8 mouse cellular contexts compared by ENCODE assay signal in the genomic region with DNA sequence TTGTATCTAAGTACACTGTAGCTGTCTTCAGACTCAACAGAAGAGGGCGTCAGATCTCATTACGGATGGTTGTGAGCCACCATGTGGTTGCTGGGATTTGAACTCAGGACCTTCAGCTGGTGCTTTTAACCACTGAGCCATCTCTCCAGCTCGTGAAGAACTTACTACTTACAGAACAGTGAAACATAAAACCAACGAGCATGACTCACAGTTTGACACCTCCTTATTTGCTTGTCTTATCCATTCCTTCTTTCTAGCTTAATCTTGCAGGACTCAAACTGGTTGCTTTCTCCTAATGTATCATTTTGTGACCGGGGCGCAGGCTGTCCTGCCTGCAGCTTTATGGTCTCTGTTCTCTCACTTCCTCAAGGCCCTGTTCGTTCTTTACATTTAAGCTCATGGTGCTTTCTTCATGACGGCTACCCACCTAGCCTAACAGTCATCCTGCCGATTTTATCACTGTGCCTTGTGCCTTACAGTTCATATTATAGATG. TPM values are rescaled to one million over a fixed set of nuclear protein-coding genes. Genes with fewer than 3 reads are reported as not detected.
DNase-seq lines count a peak whose midpoint lies in the region; ATAC-seq and TF ChIP-seq lines count a peak whose summit lies in the region.

No protein-coding gene starts in this region.

- intact Hi-C loops in left cerebral cortex, postnatal 25 days (cut with DNase I), result loop anchor here (5.0 kb wide), 1 partner anchor 90 kb away; a partner anchor contains a TSS
- intact Hi-C loops in left cerebral cortex, adult 2 months (cut with DNase I), result no loop called here

- no peak; the same call in 1 of the 2 replicates for TF ChIP-seq CTCF in left cerebral cortex, adult 2 months (IDR thresholded peaks at IDR 0.05)

- H3K9ac ChIP-seq in lung, embryonic 15.5 days, result no peak overlapping the region
- no peak overlapping the region for H3K9ac ChIP-seq in hindbrain, embryonic 11.5 days (ENCODE audit: low read depth, low read length)

- H3K27ac ChIP-seq in lung, embryonic 15.5 days, result no peak overlapping the region
- no peak overlapping the region for H3K27ac ChIP-seq in hindbrain, embryonic 11.5 days (ENCODE audit: low read depth, low read length)
- no peak overlapping the region for H3K27ac ChIP-seq in left cerebral cortex, adult 2 months

- WGBS in lung, embryonic 15.5 days, result 53% methylated on average over 9 of the region's 9 CpGs
- WGBS in hindbrain, embryonic 11.5 days, result 74% methylated on average over 9 of the region's 9 CpGs

- no peak for DNase-seq in lung, postnatal 25 days (ENCODE audit: low spot score)
- DNase-seq in ZHBTc4 (ENCODE audit: low read depth, low spot score), result peak; percentile 24
- peak; percentile 13 for DNase-seq in hindbrain, embryonic 11.5 days (ENCODE audit: low spot score)
- peak; percentile 47 for DNase-seq in naive thymus-derived CD4-positive, alpha-beta T cell, adult 2 months (ENCODE audit: low read depth)
- DNase-seq in left cerebral cortex, postnatal 25 days (ENCODE audit: low spot score in 2 of 2), result no peak
- DNase-seq in left cerebral cortex, adult 2 months (ENCODE audit: extremely low spot score in 1 of 2, low spot score in 2 of 2), result no peak
- no peak for DNase-seq in layer of hippocampus, adult 11-12 months (ENCODE audit: low spot score)

- peak overlapping the region; percentile 94 for H3K4me3 ChIP-seq in lung, embryonic 15.5 days
- H3K4me3 ChIP-seq in hindbrain, embryonic 11.5 days (ENCODE audit: low read depth, low read length), result no peak overlapping the region
- H3K4me3 ChIP-seq in left cerebral cortex, adult 2 months, result no peak overlapping the region

- H3K27me3 ChIP-seq in lung, embryonic 15.5 days, result no peaks in the 10 kb centered on the region
- H3K27me3 ChIP-seq in hindbrain, embryonic 11.5 days (ENCODE audit: control insufficient read depth, insufficient read depth, low read length), result no peaks in the 10 kb centered on the region

- ATAC-seq in lung, embryonic 15.5 days (ENCODE audit: borderline replicate concordance, extremely low read depth, low FRiP score, low TSS enrichment), result no peak
- no peak for ATAC-seq in hindbrain, embryonic 11.5 days (ENCODE audit: low FRiP score)

- H3K36me3 ChIP-seq in lung, embryonic 15.5 days, result no peaks in the 10 kb centered on the region
- no peaks in the 10 kb centered on the region for H3K36me3 ChIP-seq in hindbrain, embryonic 11.5 days (ENCODE audit: control insufficient read depth, insufficient read depth, low read length)

- no peaks in the 10 kb centered on the region for H3K9me3 ChIP-seq in lung, embryonic 15.5 days
- H3K9me3 ChIP-seq in hindbrain, embryonic 11.5 days (ENCODE audit: control insufficient read depth, low read length), result no peaks in the 10 kb centered on the region

- H3K4me1 ChIP-seq in lung, embryonic 15.5 days, result peaks cover 20% of the 10 kb centered on the region
- H3K4me1 ChIP-seq in hindbrain, embryonic 11.5 days (replicated peaks; ENCODE audit: control insufficient read depth, insufficient read depth, low read length), result no peaks in the 10 kb centered on the region

- peak overlapping the region; percentile 55; the same call in 1 of the 2 replicates for H3K4me2 ChIP-seq in lung, embryonic 15.5 days
- no peak overlapping the region for H3K4me2 ChIP-seq in hindbrain, embryonic 11.5 days (replicated peaks; ENCODE audit: low read depth, low read length)

RNA-seq across cellular contexts. Expression of a gene that starts 8.1 kb away (rescaled TPM):
- polyA plus RNA-seq in lung, embryonic 15.5 days (2015; fragmentation: Nextera tagmentation; extraction: Ambion mirVana), result 9.5 and 10.6 TPM in 2 replicates
- polyA plus RNA-seq in hindbrain, embryonic 11.5 days (2014; fragmentation: Nextera tagmentation; extraction: Ambion mirVana), result 9.0 and 9.5 TPM in 2 replicates
- 10 to 100 TPM; 48.3 to 50.8 TPM for total RNA-seq in left cerebral cortex, postnatal 25 days (2021)
- total RNA-seq in left cerebral cortex, adult 2 months (2021), result 10 to 100 TPM; 47.1 to 47.5 TPM

RNA-seq across cellular contexts. Expression of a gene that starts 45.5 kb away (rescaled TPM):
- 57.0 and 59.8 TPM in 2 replicates for polyA plus RNA-seq in lung, embryonic 15.5 days (2015; fragmentation: Nextera tagmentation; extraction: Ambion mirVana)
- 82.2 and 89.7 TPM in 2 replicates for polyA plus RNA-seq in hindbrain, embryonic 11.5 days (2014; fragmentation: Nextera tagmentation; extraction: Ambion mirVana)
- 10 to 100 TPM; 79.3 to 82.0 TPM for total RNA-seq in left cerebral cortex, postnatal 25 days (2021)
- 10 to 100 TPM; 85.7 to 86.1 TPM for total RNA-seq in left cerebral cortex, adult 2 months (2021)

Comparison
In these comparisons a context has a peak if more than half of its experiments do, and no peak if none do; other contexts are left out.
1. DNase-seq: peak in ZHBTc4 (single experiment), hindbrain, embryonic 11.5 days (single experiment) and naive thymus-derived CD4-positive, alpha-beta T cell, adult 2 months (single experiment); none in lung, postnatal 25 days (single experiment), left cerebral cortex, postnatal 25 days (0 of 2), left cerebral cortex, adult 2 months (0 of 2) and layer of hippocampus, adult 11-12 months (single experiment).